In the genomic region with DNA sequence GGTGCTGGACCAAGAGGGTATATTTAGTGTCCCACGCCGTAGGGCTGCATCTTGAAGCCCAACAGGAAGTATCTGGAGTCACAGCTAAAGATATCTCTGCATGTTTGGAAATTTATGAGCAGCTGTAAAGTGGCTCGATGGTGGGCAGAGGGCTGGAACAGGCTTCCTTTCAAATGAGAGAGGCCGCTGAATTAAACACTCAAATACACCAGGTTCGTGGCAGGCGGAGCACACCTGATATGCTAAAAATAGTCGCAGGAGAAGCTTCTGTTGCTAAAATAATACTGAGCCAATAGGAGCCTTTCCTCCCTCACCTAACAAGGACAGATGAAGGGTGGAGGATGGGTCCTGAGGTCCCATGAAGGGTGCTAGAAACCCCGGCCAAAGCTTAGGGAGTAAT, we compare ENCODE assay signal across 9 mouse cellular contexts.
DNase-seq lines count a peak whose midpoint lies in the region; ATAC-seq and TF ChIP-seq lines count a peak whose summit lies in the region.
"Had no signal": no experiment of that assay in that cellular context is flagged by ENCODE, and none has a peak within 500 bp of the region (broad histone marks: within the 10 kb centered on the region; RNA-seq: fewer than 3 reads in every experiment).

No protein-coding gene starts in this region.

- peaks cover 8% of the 10 kb centered on the region for H3K4me1 ChIP-seq in lung, postnatal 0 days (ENCODE audit: insufficient read depth, low read depth, low read length)
- peaks cover 24% of the 10 kb centered on the region for H3K4me1 ChIP-seq in intestine, embryonic 15.5 days (replicated peaks)
- peaks cover 10% of the 10 kb centered on the region for H3K4me1 ChIP-seq in midbrain, postnatal 0 days (ENCODE audit: insufficient read depth, low read length)

- no peaks in the 10 kb centered on the region for H3K27me3 ChIP-seq in lung, postnatal 0 days (replicated peaks; ENCODE audit: insufficient read depth, low read length)
- no peaks in the 10 kb centered on the region for H3K27me3 ChIP-seq in intestine, embryonic 15.5 days (replicated peaks)
- no peaks in the 10 kb centered on the region for H3K27me3 ChIP-seq in midbrain, postnatal 0 days (ENCODE audit: insufficient read depth, low read length)
- H3K27me3 ChIP-seq: CH12.LX had no signal

- WGBS in lung, postnatal 0 days = 13% methylated on average over 8 of the region's 8 CpGs
- 14% methylated on average over 8 of the region's 8 CpGs for WGBS in intestine, embryonic 15.5 days
- 63% methylated on average over 8 of the region's 8 CpGs for WGBS in midbrain, postnatal 0 days

- intact Hi-C loops in gastrocnemius, postnatal 36 days (cut with DNase I) = no loop called here

- H3K9ac ChIP-seq in lung, postnatal 0 days (replicated peaks; ENCODE audit: low read depth) = no peak overlapping the region
- no peak overlapping the region for H3K9ac ChIP-seq in intestine, embryonic 15.5 days
- no peak overlapping the region for H3K9ac ChIP-seq in midbrain, postnatal 0 days (replicated peaks; ENCODE audit: low read length, poor library complexity, severe bottlenecking)

- H3K36me3 ChIP-seq in lung, postnatal 0 days (ENCODE audit: insufficient read depth, low read length) = no peaks in the 10 kb centered on the region
- H3K36me3 ChIP-seq in intestine, embryonic 15.5 days = no peaks in the 10 kb centered on the region
- H3K36me3 ChIP-seq in midbrain, postnatal 0 days (ENCODE audit: insufficient read depth, low read length) = no peaks in the 10 kb centered on the region

- peak; percentile 57 for ATAC-seq in frontal cortex, adult (ENCODE audit: low TSS enrichment)
- peak; percentile 64 for ATAC-seq in lung, postnatal 0 days
- peak; percentile 44; the same call in 1 of the 2 replicates for ATAC-seq in intestine, embryonic 15.5 days
- no peak for ATAC-seq in midbrain, postnatal 0 days (ENCODE audit: low FRiP score)

- no peak overlapping the region for H3K4me2 ChIP-seq in lung, postnatal 0 days (replicated peaks; ENCODE audit: low read depth, low read length)
- H3K4me2 ChIP-seq in intestine, embryonic 15.5 days (replicated peaks) = 0 out of 2 replicates have a peak overlapping the region, but pooled peaks have one; percentile 9
- no peak overlapping the region for H3K4me2 ChIP-seq in midbrain, postnatal 0 days (ENCODE audit: low read depth, low read length, poor library complexity, severe bottlenecking)

- TF ChIP-seq CTCF in lung, postnatal 0 days (IDR thresholded peaks at IDR 0.05) = no peak
- no peak for TF ChIP-seq CTCF in midbrain, postnatal 0 days (IDR thresholded peaks at IDR 0.05)

- TF ChIP-seq EP300 in lung, postnatal 0 days (IDR thresholded peaks at IDR 0.05) = no peak

- peak overlapping the region; percentile 28 for H3K27ac ChIP-seq in lung, postnatal 0 days (ENCODE audit: low read length)
- peak overlapping the region; percentile 30 for H3K27ac ChIP-seq in intestine, embryonic 15.5 days
- H3K27ac ChIP-seq in midbrain, postnatal 0 days (ENCODE audit: low read depth, low read length) = peak overlapping the region; percentile 18; the same call in 1 of the 2 replicates

- H3K4me3 ChIP-seq in lung, postnatal 0 days (ENCODE audit: low read depth, low read length) = no peak overlapping the region
- no peak overlapping the region for H3K4me3 ChIP-seq in intestine, embryonic 15.5 days (replicated peaks)
- no peak overlapping the region for H3K4me3 ChIP-seq in midbrain, postnatal 0 days (ENCODE audit: low read depth, low read length)

- no peaks in the 10 kb centered on the region for H3K9me3 ChIP-seq in lung, postnatal 0 days (ENCODE audit: low read length)
- no peaks in the 10 kb centered on the region for H3K9me3 ChIP-seq in intestine, embryonic 15.5 days
- H3K9me3 ChIP-seq in midbrain, postnatal 0 days (ENCODE audit: low read length) = no peaks in the 10 kb centered on the region

- DNase-seq in frontal cortex, postnatal 14 days (ENCODE audit: low spot score in 2 of 2) = no peak
- peak; percentile 51 for DNase-seq in lung, postnatal 0 days (ENCODE audit: low spot score)
- no peak for DNase-seq in lung, postnatal 14 days
- DNase-seq in midbrain, postnatal 0 days (ENCODE audit: low spot score) = no peak
- no peak for DNase-seq in gastrocnemius, postnatal 36 days
- no peak for DNase-seq in adrenal gland, adult 18-20 months (ENCODE audit: low spot score in 2 of 2)
